Mouse (Mus musculus): ENCODE measurements around the gene Il22ra1.

The Il22ra1 gene

GRCm38 (mm10) chr4:135733901-135734300 lies 5.9 kb downstream of the Il22ra1 start:
- no peak for DNase-seq (ENCODE audit: low spot score in 2 of 2)

- no peak for DNase-seq (ENCODE audit: low spot score in 2 of 2)
Measured at GRCm38 (mm10) chr4:135736903-135737302, 8.9 kb downstream of the Il22ra1 start.

GRCm38 (mm10) chr4:135738237-135738636 lies 10.3 kb downstream of the Il22ra1 start:
- DNase-seq (ENCODE audit: low spot score in 2 of 2) = no peak

- no peak for DNase-seq (ENCODE audit: low spot score in 2 of 2)
Measured at GRCm38 (mm10) chr4:135739148-135739547, 11.2 kb downstream of the Il22ra1 start.

- no peak for DNase-seq (ENCODE audit: low spot score in 2 of 2)
Measured at GRCm38 (mm10) chr4:135739672-135740071, 11.7 kb downstream of the Il22ra1 start.

- no peak for DNase-seq (ENCODE audit: low spot score in 2 of 2)
Measured at GRCm38 (mm10) chr4:135743520-135743919, 15.5 kb downstream of the Il22ra1 start.

GRCm38 (mm10) chr4:135744726-135745448 lies 16.9 kb downstream of the Il22ra1 start:
- no peak for DNase-seq (ENCODE audit: low spot score in 2 of 2)

- no peak for DNase-seq (ENCODE audit: low spot score in 2 of 2)
Measured at GRCm38 (mm10) chr4:135745613-135746012, 17.6 kb downstream of the Il22ra1 start.

- DNase-seq (ENCODE audit: low spot score in 2 of 2) = no peak
Measured at GRCm38 (mm10) chr4:135750896-135751295, 22.9 kb downstream of the Il22ra1 start.

GRCm38 (mm10) chr4:135752106-135752778 lies 24.3 kb downstream of the Il22ra1 start:
- no peak for DNase-seq (ENCODE audit: low spot score in 2 of 2)

- DNase-seq (ENCODE audit: low spot score in 2 of 2) = no peak
Measured at GRCm38 (mm10) chr4:135752779-135753164, 24.8 kb downstream of the Il22ra1 start.

- no peak for DNase-seq (ENCODE audit: low spot score in 2 of 2)
Measured at GRCm38 (mm10) chr4:135758331-135758730, 30.4 kb downstream of the Il22ra1 start.

- DNase-seq (ENCODE audit: low spot score in 2 of 2) = no peak
Measured at GRCm38 (mm10) chr4:135758825-135759224, 30.9 kb downstream of the Il22ra1 start.

- no peak for DNase-seq (ENCODE audit: low spot score in 2 of 2)
Measured at GRCm38 (mm10) chr4:135759356-135759976, 31.5 kb downstream of the Il22ra1 start, which contains the start of gene Myom3. TSS of gene Myom3 (plus strand) at chr4:135759715.

- DNase-seq (ENCODE audit: low spot score in 2 of 2) = no peak
Measured at GRCm38 (mm10) chr4:135761048-135761447, 33.1 kb downstream of the Il22ra1 start.

GRCm38 (mm10) chr4:135761569-135761968 lies 33.6 kb downstream of the Il22ra1 start:
- DNase-seq (ENCODE audit: low spot score in 2 of 2) = no peak

- DNase-seq (ENCODE audit: low spot score in 2 of 2) = peak; percentile 56 to 71
Measured at GRCm38 (mm10) chr4:135762251-135762906, 34.4 kb downstream of the Il22ra1 start.

GRCm38 (mm10) chr4:135764700-135765099 lies 36.7 kb downstream of the Il22ra1 start:
- no peak for DNase-seq (ENCODE audit: low spot score in 2 of 2)

GRCm38 (mm10) chr4:135765707-135766106 lies 37.7 kb downstream of the Il22ra1 start:
- no peak for DNase-seq (ENCODE audit: low spot score in 2 of 2)

GRCm38 (mm10) chr4:135766976-135767375 lies 39.0 kb downstream of the Il22ra1 start:
- DNase-seq (ENCODE audit: low spot score in 2 of 2) = no peak

- DNase-seq (ENCODE audit: low spot score in 2 of 2) = peak; percentile 42 to 49
Measured at GRCm38 (mm10) chr4:135768572-135769526, 40.9 kb downstream of the Il22ra1 start.

All from urinary bladder, adult 18-20 months (tissue).